16 mouse cellular contexts compared by ENCODE assay signal in genomic region chr14:29879283-29879682, GRCm38 (mm10).
"Had no signal": no experiment of that assay in that cellular context is flagged by ENCODE, and none has a peak within 500 bp of the region (broad histone marks: within the 10 kb centered on the region; RNA-seq: fewer than 3 reads in every experiment).

No protein-coding gene starts in this region.

- DNase-seq: retina, postnatal 1 day; right cerebral cortex, adult 18-20 months; right cerebral cortex, postnatal 14 days; right cerebral cortex, postnatal 25 days; right cerebral cortex, postnatal 4 days; spleen, adult 18-20 months; thymus, adult 18-20 months; thymus, adult 2 months; thymus, postnatal 14 days; thymus, postnatal 25 days; thymus, postnatal 36 days; thymus, postnatal 4 days had no signal

- H3K27ac ChIP-seq: neural tube, embryonic 13.5 days; neural tube, embryonic 15.5 days; stomach, embryonic 15.5 days; stomach, postnatal 0 days had no signal

- H3K9me3 ChIP-seq: neural tube, embryonic 13.5 days; neural tube, embryonic 15.5 days; stomach, embryonic 15.5 days had no signal

- H3K27me3 ChIP-seq: neural tube, embryonic 13.5 days; neural tube, embryonic 15.5 days; stomach, embryonic 15.5 days had no signal

- H3K4me2 ChIP-seq: neural tube, embryonic 13.5 days; neural tube, embryonic 15.5 days; stomach, embryonic 15.5 days had no signal

- H3K4me1 ChIP-seq: neural tube, embryonic 13.5 days; stomach, embryonic 15.5 days had no signal

- H3K9ac ChIP-seq: neural tube, embryonic 13.5 days; neural tube, embryonic 15.5 days; stomach, embryonic 15.5 days had no signal

- H3K4me3 ChIP-seq: neural tube, embryonic 13.5 days; neural tube, embryonic 15.5 days; stomach, embryonic 15.5 days had no signal

- H3K36me3 ChIP-seq: neural tube, embryonic 13.5 days; neural tube, embryonic 15.5 days; stomach, embryonic 15.5 days had no signal
